Mouse (Mus musculus) right cerebral cortex, adult 18-20 months (tissue): ENCODE data around the gene Rala.
A peak's percentile ranks its signal among the peaks of the same experiment; 100 is the strongest.
"Not testable (repeated sequence)": the region's sequence is repeated elsewhere in the genome, so short reads cannot be mapped to it uniquely, and the experiment has no call there.

ENCODE experiments used
- DNase-seq: peaks from one replicate; pipeline ENCODE4 v3.0.0; 2022; ENCODE audit warnings: mixed read lengths

Gene Rala

DNA sequence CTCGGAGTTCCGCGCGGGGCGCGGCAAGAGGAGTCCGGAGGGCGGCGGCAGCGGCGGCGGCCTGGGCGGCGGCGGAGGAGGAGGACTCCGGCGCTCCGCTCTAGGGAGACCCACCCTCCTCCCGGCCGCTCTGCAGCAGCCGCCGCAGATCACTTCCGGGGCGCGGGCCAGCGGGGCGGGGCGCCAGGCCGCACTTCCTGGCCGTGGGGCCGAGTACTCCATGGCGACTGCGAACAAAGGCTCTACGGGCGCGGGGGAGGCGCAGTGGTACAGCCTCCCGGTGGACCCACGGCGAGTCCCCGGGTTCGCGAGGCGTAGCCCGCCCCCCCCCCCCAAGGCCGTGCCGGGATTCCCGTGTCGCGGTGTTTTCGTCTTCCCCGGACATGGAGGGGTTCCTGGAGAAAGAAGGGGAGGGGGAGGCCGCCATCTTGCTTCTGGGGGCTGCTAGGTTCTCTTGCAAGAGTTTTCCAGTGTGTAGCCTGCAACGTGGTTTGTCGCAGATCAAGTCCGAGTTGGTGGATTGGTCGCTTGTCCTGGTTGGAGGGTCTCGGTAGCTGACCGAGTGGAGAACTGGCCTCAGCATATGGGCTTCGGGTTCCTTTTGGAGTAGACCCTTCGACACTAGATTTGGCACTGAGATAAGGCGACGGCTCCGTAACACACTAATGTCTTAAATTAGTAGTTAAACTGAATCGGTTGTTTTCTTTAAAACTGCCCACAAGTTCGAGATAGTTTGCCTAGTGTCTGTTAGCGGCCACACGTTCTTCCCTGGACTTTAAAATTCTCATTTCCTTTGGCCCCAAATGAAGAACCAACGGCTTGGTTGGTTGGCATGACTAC, at the start of gene Rala:
Gene Rala, minus strand, starts transcription at position 162 of the 840 bp plus-strand sequence.
- peak; percentile 96 for DNase-seq

DNA sequence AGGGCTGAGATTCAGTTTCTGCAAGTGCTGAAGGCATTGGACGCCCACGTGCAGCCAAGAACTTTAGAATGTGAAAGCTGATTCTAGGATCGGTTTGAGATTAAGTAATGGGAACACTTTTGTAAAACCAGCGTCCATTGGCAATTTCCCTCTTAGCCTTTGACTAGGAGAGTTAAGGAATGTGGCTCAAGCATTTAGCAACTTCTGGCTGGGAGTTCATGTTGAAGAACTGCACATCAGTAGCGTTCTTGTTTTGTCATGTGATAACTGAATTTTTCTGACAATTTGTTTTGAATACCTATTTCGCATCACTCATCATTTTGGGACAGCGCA, 49.4 kb upstream of the Rala start:
- no peak for DNase-seq

DNA sequence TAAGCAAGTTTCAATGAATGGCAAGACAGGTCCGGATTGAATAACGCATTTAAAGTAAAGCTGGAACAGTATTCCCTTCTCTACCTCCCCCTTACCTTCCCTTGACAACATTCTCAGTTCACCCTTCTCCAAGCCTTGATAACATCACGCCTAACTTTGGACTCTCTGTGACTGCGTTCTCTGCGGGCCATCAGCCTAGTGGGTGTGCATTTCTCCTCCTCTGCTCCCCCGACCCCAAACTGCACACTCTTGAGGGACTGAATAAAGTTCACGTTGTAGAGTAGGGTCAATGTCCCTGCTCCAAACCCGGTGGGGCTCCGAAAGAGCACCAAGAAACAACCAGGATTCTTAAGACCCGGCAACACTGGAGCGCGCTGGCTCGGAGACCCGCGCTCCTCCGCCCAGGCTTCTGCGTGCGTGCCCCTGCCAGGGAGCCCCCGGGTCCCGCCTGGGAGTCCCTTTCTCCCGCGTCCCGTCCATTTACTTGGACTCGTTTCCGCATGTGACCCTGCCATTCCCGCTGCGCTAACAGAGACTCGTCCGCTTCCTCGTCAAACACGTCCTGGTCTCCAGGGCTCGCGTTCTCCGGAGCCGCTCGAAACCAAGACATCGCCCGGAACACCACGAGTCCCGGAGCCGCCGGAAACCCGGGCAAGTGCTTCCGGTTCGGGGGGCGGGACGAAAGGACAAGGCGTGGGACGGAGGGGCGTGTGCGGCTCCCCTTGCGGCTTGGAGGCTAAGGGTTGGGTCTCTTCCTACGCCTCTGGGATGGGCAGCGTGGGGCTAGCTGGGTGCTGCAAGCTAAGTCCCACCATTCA, 48.9 kb upstream of the Rala start, which contains the start of gene Yae1d1:
Gene Yae1d1, minus strand, starts transcription at position 653 of the 818 bp plus-strand sequence.
- peak; percentile 89 for DNase-seq

DNA sequence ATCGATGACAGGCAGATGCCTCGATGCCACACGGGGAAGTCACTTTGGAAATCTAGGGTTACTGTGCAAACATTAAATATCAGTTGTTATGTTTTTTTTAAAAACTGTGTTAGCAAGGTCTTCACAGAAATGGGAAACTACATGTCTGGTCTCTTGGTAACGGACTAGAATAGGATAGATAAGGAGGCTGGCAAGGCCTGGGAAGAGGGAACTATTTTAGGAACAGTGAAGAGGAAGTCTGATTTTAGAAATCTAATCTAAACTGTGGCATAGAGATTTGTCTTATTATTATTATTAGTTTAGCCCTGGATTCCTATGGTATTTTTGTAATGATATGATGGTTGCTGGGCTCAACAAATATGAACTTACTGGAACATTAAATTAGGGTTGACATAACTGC, 48.0 kb upstream of the Rala start:
- no peak for DNase-seq

DNA sequence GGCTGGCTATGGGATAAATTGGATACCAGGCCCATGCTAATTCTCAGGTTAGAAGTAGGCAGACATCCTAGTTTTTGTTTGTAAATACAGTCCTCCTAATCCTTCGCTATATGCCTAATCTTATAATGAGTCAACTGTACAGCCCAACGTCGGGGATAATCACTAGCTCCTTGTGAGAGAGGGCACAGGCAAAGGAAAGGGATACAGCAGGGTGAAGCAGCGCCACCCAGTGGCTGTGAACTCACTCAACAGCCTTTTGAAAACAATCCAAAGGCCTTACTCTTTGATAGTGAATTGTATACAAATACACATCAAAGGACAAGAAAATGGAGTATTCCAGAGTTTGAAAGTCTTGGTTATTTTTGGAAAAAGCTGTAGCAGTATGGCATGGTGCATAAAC, 39.2 kb upstream of the Rala start:
- peak; percentile 54 for DNase-seq

DNA sequence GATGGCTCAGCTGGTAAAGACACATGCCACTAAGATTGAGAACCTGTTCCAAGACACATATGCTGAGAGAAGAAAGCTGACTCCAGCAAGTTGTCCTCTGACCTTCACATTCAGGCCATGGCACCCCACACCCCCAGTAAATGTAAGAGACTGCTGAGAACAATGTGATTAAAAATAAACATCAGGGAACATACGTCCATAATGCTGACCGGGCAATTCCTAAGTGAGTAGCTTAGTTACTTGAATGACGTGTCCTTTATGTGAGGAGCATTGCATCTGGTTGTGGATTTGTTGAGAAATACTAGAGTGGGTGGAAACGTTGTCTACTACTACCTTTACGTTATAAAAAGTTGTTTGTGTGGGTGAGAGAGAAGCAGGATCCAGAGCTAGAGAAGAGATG, 38.6 kb upstream of the Rala start:
- DNase-seq = no peak

DNA sequence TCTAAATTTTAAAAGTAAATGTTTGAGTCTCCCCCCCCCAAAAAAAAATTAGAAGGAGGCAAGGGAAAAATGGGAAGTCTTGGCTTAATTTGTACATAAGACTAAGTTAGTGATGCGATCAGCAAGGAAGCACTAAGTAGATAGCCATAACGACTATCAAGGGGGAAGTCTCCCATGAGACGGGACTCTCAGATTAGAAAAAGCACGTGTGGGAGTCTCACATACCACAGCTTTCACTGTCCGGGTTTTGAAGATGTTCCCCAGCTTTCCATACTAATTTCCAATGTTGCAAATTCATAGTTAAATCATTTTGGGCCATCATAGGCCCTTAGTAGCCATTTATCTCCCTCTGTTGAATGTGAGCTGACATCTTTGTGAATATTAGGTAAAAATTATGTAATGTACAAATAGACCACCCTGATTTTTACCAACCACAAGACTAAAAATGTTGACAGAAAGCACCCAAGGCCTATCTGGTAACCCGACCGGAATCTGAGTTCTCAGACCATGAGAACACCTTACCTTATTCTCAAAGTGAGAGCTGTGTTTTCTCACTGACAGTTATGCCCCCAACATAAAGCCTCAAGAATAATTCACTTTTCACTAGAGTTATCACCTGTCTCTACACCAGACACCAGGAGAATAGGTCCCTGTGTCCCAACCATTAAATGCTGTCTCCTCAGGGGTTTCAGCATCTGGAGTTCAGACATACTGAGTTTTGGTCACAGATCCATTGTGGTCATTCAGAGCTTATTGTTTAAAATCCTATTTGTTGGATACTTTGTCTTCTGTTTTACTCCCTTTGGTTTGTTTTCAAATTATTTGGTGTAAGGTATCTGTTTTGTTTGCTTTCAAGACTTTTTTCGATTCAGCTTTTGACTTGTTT, 33.1 kb upstream of the Rala start:
- DNase-seq = no peak

DNA sequence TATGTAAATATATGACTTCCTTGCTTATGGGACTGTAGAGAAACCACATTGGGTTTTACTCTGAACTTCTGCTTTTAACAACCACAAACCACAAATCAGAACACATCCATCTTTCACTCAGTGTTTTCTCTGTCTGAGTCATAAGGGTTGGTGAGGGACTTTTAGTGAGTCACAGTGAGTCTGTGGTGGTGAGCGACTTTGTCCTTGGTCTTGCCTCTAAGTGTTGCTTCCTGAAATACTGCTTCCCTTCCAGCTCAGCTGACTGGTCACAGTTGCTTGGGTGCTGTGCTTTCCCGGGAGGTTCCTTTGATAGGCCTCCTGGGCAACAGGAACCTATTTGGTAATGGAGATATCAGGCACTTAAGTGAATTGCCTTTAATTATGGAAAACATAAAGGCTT, 31.9 kb upstream of the Rala start:
- DNase-seq = peak; percentile 5

DNA sequence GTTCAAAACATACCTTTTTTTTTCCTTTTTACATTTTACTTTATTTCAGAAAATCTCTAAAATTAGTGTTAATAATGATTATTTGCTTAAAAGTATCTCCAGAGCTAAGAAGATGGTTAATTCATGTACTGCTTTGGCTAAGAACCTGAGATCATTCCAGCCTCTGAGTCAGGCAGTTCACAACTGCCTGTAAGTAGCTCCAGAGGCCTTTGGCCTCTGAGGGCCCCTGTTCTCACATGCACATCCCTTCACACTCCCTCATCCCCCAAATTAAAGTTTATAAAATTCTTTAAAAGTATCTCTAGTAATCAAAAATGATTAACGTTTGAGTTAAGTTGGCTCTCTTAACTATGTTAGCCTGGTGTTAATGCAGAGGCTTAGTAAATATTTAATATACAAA, 31.4 kb upstream of the Rala start:
- DNase-seq = no peak

DNA sequence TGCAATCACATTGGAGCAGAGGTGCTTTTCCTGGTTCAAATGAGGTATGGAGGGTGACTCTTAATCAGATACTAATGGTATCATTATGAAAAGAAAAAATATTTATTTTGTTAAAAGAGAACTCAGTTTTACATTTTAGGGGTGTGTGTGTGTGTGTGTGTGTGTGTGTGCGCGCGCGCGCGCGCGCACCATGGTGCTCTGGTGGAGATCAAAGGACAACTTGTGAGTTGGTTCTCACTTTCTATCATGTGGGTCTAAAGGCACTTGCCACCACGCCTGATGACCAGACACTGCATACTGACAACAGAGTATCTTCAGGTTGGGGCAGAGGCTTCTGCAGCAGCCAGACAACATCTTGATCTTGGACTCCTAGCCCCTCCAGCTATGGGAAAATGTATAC, 30.7 kb upstream of the Rala start:
- DNase-seq = no peak

DNA sequence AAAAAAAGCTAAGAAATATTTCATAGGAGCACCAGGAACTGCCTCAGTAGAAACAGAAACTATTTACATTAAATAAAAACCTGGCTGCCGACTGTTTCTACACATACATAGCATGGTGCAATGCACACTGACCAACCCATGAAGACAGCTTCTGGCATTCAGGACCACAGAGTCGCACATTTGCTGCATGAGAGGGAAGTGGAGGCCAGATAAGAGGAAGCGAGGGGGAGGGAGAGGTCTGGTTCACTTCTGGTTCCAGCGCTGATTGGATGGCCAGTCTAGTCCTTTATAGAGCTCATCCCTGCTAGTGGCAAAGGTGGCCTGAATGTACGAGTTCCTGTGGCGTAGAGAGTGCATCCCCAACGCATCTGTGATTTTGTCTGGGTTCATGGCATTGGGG, 16.6 kb upstream of the Rala start:
- no peak for DNase-seq

DNA sequence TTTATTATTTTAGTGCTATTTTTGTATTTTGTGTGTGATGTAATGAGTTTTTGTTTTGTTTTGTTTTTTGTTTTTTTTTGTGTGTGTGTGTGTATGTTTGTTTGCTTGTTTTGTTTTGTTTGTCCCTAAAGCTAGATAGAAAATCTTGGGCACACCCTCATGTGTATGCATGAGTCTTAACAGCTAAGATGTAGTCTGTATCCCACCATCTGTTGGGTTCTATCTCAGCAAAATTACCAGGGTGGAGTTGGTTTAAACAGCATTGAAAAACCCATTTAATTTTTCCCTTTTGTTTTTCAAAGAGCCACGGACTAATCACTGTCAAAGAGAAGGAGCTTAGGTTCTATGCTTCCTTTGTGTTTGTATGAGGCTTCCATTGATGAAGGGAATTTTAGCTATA, 10.2 kb upstream of the Rala start:
- DNase-seq = no peak

DNA sequence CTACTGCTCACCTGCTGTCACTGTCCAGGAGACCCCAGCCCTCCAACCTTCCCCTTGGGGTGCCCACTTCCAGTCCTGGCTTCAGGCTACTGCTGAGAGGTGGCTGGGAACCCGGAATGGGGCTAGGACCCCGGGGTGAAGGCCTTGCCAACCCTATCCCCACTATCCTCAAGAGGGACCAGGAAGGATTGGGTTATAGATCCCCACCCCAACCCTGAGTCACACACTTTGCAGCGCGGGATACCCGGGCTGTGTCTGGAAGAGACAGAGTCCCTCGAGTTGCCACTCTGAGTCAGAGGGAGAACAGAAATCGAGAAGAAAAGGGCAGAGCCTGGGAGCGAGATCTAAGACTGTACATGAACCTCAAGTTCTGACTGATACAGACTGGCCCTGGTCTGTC, 6.5 kb upstream of the Rala start:
- DNase-seq = not testable (repeated sequence)

DNA sequence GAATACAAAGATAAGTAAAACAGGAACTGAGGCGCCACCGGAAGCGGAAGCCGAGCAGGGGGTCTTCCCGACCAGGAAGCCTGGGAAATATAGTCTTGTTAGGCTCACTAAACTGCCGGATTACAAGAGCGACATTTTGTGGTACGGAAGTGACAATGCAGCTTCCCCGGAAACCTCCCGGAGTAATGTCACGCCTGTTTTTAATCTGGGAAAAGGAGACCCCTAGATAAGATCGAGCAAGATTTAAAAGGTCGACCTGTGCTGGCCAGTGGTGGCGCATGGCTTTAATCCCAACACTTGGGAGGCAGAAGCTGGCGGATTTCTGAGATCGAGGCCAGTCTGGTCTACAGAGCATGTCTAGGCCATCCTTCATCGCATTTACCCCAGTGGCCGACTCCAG, 5.5 kb upstream of the Rala start:
- DNase-seq = no peak

DNA sequence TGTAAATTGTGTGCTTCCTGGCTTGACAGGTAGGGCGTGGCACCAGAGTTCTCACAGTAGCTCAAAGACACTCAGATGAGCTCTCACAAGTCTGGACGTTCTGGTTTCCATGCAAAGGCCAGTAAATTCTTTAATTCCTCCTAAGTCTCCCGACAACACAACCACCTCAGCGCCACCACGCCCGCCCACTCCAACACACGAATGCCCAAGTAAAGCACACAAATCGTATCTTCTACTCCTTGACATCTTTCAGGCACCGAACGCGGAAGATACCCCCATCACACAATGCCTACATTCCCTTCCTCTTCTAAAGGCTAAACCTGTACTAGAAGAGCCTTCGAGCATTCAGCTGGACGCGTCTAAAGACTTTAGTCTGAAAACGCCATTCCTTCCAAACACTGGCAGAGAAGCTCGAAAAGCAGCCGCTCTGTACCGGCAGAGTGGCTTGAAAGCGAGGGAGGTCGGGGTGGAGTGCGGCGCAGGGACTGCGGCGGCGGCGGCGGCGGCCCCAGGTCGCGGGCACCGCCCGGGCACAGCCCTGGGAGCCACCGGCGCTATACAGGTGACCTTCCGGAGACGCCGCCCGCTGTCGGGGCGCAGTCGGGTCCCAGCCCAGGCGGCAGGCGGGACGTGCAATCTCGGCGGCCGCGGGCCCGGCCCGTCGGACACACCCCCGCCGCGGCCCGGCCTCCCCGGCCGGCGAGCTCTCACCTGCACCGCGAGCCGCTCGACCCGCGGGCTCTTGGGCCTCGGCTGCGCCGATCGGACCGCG, 547 bp downstream of the Rala start:
- peak; percentile 18 for DNase-seq

DNA sequence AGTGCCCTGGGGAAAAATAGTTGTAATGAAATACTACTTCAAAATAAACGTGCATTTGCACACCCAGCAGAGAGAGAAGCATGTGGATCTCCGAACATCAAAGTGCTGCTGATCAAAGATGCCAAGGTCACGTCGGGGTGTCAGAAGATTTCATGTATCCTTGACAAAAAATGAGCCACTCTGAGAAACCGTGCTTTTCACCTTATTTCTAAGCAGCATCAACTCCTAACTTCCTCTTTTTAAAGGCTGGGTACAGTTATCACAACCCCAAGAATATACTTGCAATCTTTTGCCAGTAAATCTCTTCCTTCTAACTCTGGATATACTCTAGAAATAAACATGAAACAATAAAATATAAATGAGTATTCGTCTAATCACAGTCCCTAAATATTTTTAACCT, 1.7 kb downstream of the Rala start:
- no peak for DNase-seq

DNA sequence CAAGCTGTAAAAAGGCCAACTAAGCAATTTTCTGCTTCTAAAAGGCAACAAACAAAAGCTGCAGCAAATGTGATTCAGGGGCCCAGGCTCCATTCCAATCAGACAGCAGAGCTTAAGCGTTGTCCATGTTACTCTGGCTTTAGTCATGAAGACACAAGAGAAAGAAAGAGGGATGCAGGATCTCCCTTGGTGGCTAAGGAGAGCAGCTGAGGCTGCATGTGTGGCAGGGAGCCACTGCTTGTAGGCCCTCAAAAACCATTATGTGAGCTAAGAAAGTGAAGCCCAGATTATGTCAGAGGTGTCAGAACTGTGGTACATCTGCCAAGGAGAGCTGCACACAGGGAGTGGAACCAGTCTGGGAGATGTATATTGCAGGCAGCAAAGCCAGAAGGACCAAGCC, 36.7 kb downstream of the Rala start:
- DNase-seq = no peak

DNA sequence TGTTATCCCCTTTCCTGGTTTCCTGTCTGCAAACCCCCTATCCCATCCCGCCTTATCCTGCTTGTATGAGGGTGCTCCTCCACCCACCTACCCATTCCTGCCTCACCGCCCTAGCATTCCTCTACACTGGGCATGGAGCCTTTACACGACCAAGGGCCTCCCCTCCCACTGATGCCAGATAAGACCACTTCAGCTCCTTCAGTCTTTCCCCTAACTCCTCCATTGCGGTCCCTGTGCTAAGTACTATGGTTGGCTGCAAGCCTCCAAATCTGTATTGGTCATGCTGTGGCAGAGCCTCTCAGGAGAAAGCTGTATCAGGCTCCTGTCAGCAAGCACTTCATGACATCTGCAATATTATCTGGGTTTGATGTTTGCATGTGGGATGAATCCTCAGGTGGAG, 42.6 kb downstream of the Rala start:
- DNase-seq = no peak

DNA sequence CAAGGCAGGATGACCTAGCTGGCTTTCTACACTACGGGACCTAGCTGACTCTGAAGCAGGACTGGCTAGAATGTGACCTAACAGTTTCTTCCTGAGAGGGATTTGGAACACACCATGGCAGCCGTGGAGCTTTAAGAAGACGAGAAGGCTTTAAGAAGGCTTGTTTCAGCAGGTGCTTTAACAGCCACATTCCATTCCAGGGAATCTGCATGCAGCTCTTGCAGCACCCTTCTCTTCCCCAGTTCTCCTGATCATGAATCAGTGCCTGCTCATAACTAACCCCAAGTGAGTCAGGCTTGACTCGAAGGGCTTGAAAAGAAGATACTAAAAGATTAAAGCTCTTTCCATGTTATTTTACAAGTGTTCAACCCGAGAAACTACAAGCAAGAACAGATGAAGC, 43.4 kb downstream of the Rala start:
- peak; percentile 11 for DNase-seq

DNA sequence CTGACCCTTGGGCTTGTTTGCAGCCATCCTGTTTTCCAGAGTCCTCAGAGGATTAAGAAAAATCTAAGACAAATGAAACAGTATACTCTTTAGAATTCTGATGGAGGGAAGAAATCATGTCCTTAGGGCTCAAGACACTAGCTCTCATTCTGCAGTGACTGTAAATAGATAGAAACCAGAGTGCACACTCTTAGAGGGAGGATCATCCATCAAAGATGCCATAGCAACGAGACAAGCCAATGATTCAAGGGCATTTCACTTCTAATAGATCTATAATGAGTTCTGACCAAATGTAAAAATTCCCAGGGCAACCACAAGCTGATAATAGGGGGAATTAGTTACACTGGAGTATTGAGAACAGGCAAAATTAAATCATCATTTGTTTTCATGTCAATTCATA, 47.0 kb downstream of the Rala start:
- DNase-seq = no peak

DNA sequence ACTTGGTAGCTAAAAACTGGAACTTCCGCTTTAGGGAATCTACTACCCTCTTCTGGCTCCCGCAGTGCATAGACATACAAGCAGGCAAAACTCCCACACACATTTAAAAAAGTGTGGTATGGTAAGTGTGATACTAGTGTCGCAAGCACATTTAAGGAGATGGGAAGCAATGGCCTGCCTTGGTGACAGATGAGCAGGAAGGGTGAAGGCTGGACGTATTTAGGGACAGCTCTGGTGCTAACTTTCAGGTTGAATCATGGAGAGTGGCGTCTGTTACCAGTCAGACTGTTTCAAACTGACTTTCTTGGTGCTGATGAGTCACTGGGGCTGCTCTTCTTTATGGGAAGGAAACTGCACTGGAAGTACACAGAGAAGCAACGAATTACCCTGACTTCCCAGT, 52.5 kb downstream of the Rala start:
- peak; percentile 50 for DNase-seq

DNA sequence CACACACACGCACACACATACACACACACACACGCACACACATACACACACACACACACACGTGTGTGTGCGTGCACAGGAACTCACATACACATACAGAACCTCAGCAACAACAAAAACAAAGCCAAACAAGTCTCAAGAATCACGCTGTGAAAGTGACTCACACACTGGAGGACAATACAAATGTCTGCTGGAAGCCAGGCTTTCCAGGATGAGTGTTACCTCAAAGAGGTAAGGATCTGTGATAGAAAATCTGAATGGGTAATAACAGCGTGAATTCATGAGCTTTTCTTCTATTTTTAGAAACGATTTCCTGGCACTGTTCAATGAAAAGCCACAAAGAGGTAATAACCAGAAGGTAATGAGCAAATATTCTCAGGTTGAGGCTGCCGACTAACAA, 59.8 kb downstream of the Rala start:
- no peak for DNase-seq

DNA sequence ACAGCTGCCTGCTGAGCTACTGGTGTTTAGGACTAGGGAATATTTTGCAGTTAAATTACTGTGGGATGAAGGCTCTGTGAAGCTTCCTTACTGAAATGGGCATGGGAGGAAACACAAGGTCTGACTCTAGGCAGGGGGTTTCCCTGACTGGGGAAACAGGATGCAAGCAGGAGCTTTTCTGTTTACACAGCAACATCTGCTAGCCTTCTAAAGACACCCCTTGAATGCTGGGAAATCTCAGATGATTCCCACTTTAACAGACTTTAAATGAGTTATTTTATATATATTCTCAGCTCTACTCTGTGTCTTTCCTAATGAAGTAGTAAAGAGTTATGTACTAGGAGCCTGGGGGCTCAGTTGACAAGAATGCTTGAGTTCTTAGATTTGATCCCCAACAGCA, 65.0 kb downstream of the Rala start:
- no peak for DNase-seq
